Mouse (Mus musculus) olfactory bulb, adult 2 months (tissue): ENCODE measurements around the gene Auts2.

Experiments
- CTCF ChIP-seq: fragments of 200-500 bp; IDR thresholded peaks from 2 replicates; pipeline ENCODE4 v1.5.1; 2012; ENCODE audit warnings: low read depth, mild to moderate bottlenecking, low read length, moderate library complexity; ENCODE audit not compliant: insufficient read depth
- POLR2A ChIP-seq: fragments of 200-500 bp; IDR thresholded peaks from 2 replicates; pipeline ENCODE4 v1.6.1; 2012; ENCODE audit warnings: mild to moderate bottlenecking, low read depth, low read length, moderate library complexity; ENCODE audit not compliant: insufficient read depth

- no peak for TF ChIP-seq POLR2A
- no peak for TF ChIP-seq CTCF
Measured at GRCm38 (mm10) chr5:131563630-131564252, 979.4 kb downstream of the Auts2 start.
